Mouse (Mus musculus) C2C12 (cell line): Measurements from ENCODE around the gene Xpnpep2. TPM values are rescaled to one million over a fixed set of nuclear protein-coding genes. Genes with fewer than 3 reads are reported as not detected.

Experiments
- H3K27me3 ChIP-seq: one replicate; pipeline ENCODE4 v1.6.1; 2011; ENCODE audit not compliant: control insufficient read depth, insufficient read depth, insufficient read length
- H3K36me3 ChIP-seq: one replicate; pipeline ENCODE4 v1.6.1; 2011; ENCODE audit not compliant: control insufficient read depth, insufficient read depth
- H3K4me3 ChIP-seq: one replicate; pipeline ENCODE4 v1.5.1; 2011; ENCODE audit warnings: mild to moderate bottlenecking, control low read depth; ENCODE audit not compliant: poor library complexity, insufficient read depth, severe bottlenecking
- H3K79me2 ChIP-seq: one replicate; pipeline ENCODE4 v1.6.1; 2011; ENCODE audit not compliant: control insufficient read depth, insufficient read depth
- H3K79me3 ChIP-seq: one replicate; pipeline ENCODE4 v1.6.1; 2011; ENCODE audit warnings: low read depth, control low read depth
- H3ac ChIP-seq: one replicate; pipeline ENCODE3; 2011; ENCODE audit warnings: low read depth; ENCODE audit not compliant: control insufficient read depth, insufficient read length
- CEBPB ChIP-seq: IDR thresholded peaks from one replicate; pipeline ENCODE4 v1.6.1; 2011; ENCODE audit warnings: low read depth, mild to moderate bottlenecking, control low read depth, moderate library complexity
- CTCF ChIP-seq: IDR thresholded peaks from one replicate; pipeline ENCODE4 v1.5.1; 2011; ENCODE audit not compliant: control insufficient read depth, insufficient read depth, insufficient read length
- FOSL1 ChIP-seq: IDR thresholded peaks from one replicate; pipeline ENCODE4 v1.8.0; 2011; ENCODE audit warnings: mild to moderate bottlenecking, low read length; ENCODE audit not compliant: poor library complexity, insufficient read depth, severe bottlenecking
- MAX ChIP-seq: IDR thresholded peaks from one replicate; pipeline ENCODE4 v1.6.1; 2011; ENCODE audit warnings: mild to moderate bottlenecking, control low read depth
- MYOD1 ChIP-seq: IDR thresholded peaks from one replicate; pipeline ENCODE4 v1.6.1; 2011; ENCODE audit warnings: low read depth; ENCODE audit not compliant: control insufficient read depth, insufficient read length
- MYOG ChIP-seq: IDR thresholded peaks from one replicate; pipeline ENCODE4 v1.6.1; 2011; ENCODE audit not compliant: control insufficient read depth, insufficient read length; ENCODE audit errors: extremely low read depth
- USF1 ChIP-seq: IDR thresholded peaks from one replicate; pipeline ENCODE4 v1.6.1; 2011; ENCODE audit warnings: low read depth, mild to moderate bottlenecking, control low read depth, moderate library complexity
- polyA plus RNA-seq: library from polyadenylated mRNA; unstranded; fragments of >200 nt; fragmentation: generic; extraction: Trizol; gene quantifications from one replicate; pipeline ENCODE4 v1.2.1, GENCODE M21; 2012; ENCODE audit warnings: missing spikeins

Gene Xpnpep2
- polyA plus RNA-seq, 1 experiment: 0.11 TPM

DNA sequence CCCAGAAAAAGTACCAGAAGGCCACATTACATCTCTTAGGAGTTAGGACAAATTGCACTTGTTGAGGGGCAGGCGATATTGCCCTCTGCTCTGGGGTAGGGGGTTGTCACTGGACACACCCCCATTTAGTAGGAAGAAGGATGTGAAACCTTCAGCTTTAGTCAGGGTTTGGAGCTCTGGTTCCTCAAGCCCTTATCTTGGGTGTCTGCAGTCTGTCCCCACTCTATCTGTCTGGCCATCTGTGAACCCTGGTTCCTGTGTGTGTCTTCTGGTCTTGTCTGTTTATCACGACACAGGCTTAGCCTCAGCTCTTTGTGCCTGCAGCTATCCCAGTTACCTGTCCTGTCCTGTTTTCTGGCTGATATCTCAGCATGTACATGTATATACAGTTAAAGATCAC, 44.9 kb downstream of the Xpnpep2 start:
- TF ChIP-seq CEBPB (no peak), MYOG (no peak), CTCF (no peak), MYOD1 (no peak), FOSL1 (no peak), USF1 (no peak), MAX (no peak)
- no peaks in the 10 kb centered on the region for H3K36me3 ChIP-seq
- no peak overlapping the region for H3K4me3 ChIP-seq
- H3K79me2 ChIP-seq: no peaks in the 10 kb centered on the region
- H3ac ChIP-seq: no peak overlapping the region
- H3K79me3 ChIP-seq: no peaks in the 10 kb centered on the region
- H3K27me3 ChIP-seq: no peaks in the 10 kb centered on the region

DNA sequence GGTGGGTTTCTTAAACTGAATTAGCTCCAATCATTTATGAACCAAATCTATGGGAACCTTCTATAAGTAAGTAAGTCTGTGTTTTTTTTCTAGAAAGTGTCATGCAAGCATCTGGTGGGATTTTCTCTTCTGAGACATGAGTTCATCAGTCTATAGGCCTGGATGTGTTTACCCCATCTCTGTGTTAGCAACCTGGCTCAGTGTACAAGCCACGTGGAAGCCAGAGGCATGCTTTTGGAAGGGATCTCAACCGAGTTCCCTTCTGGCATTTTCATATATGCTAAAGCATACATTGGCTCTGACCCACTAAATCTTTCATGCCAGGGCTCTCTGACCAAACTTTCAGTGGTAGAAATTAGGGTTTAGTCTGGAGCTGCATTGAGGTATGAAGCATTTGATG, 45.4 kb downstream of the Xpnpep2 start:
- Histone ChIP-seq H3K79me3 (no peaks in the 10 kb centered on the region), H3K36me3 (no peaks in the 10 kb centered on the region), H3K79me2 (no peaks in the 10 kb centered on the region), H3K27me3 (no peaks in the 10 kb centered on the region), H3ac (no peak overlapping the region), H3K4me3 (no peak overlapping the region)
- TF ChIP-seq MYOD1: no peak
- TF ChIP-seq CTCF: no peak
- no peak for TF ChIP-seq USF1
- no peak for TF ChIP-seq FOSL1
- TF ChIP-seq MAX: no peak
- no peak for TF ChIP-seq MYOG
- TF ChIP-seq CEBPB: no peak

DNA sequence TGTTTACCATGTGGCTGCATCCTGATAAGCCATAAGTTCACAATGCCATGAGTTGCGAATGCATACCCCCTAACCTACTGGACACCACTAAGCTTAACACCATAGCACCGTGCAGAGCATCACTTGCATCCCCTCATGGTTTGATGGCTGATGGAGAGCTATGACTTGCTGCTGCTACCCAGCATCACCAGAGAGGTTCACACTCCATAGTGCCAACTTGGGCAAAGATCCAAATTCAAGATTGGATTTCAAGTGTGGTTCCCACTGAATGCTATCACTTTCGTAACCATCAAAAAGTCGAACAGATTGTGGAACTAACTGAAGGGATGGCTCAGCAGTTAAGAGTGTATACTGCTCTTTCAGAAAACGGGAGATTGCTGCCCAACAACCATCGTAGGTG, 47.0 kb downstream of the Xpnpep2 start:
- TF ChIP-seq USF1: no peak
- no peak for TF ChIP-seq MYOD1
- TF ChIP-seq CEBPB: no peak
- no peak for TF ChIP-seq MAX
- no peak for TF ChIP-seq CTCF
- TF ChIP-seq FOSL1: no peak
- TF ChIP-seq MYOG: no peak

DNA sequence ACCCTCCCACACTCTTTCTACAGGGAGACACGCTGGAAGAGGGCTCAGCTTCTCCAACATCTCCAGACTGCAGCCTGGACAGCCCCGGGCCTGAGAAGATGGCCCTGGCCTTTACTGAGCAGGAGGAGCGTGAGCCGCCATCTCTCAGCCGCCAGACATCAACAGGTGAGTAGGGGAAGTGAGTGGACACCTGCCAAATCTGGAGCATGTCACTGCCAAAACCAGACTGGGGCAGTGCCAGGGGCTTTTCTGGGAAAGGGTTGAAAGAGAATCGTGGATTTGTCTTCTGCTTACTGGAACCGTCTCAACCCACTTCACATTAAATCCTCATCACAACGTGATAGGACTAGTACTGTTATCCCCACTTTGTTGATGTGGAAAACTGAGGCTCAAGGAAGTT, 48.9 kb downstream of the Xpnpep2 start:
- Histone ChIP-seq H3K79me3 (no peaks in the 10 kb centered on the region), H3K4me3 (no peak overlapping the region), H3K36me3 (no peaks in the 10 kb centered on the region), H3K79me2 (no peaks in the 10 kb centered on the region), H3K27me3 (no peaks in the 10 kb centered on the region), H3ac (no peak overlapping the region)
- TF ChIP-seq MYOG (no peak), USF1 (no peak), CTCF (no peak), MYOD1 (no peak), CEBPB (no peak), MAX (no peak), FOSL1 (no peak)

More for the DNA sequence above, 47.0 kb downstream of the Xpnpep2 start:
- Histone ChIP-seq H3K36me3 (no peaks in the 10 kb centered on the region), H3K4me3 (no peak overlapping the region), H3K27me3 (no peaks in the 10 kb centered on the region), H3K79me2 (no peaks in the 10 kb centered on the region), H3ac (no peak overlapping the region), H3K79me3 (no peaks in the 10 kb centered on the region)

DNA sequence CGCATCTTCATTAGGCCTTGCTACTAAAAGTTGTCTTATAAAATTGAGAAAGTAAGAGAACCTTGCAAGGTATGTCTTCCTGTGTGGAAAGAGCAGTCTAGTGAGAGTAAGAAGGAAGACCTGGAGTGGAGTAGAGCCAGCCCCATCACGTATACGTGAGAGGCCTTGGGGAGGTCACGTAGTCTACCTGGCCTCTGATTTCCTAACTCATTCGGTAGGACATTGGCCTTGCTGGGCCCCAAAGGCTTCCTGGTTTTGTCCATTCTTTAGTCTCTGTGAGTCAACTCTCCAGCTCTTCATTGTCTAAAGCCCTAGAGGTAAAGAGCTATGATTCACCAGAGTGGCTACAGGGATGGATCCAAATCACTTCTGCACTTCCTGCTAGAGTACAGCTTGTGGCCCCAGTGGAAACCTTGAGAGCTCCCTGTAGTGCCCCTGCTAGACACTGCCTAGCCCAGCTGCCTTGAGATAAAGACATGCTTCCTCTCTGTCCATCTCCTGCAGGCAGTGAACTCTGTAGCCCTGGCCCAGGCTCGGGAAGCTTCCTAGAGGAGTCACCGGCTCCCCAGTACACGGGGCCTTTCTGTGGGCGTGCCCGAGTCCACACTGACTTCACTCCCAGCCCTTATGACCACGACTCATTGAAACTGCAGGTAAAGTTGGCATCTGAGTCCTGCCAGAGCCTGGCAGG, 49.8 kb downstream of the Xpnpep2 start:
- Histone ChIP-seq H3K79me2 (no peaks in the 10 kb centered on the region), H3K4me3 (no peak overlapping the region), H3ac (no peak overlapping the region), H3K79me3 (no peaks in the 10 kb centered on the region), H3K27me3 (no peaks in the 10 kb centered on the region), H3K36me3 (no peaks in the 10 kb centered on the region)
- no peak for TF ChIP-seq MYOG
- TF ChIP-seq CTCF: no peak
- TF ChIP-seq CEBPB: no peak
- no peak for TF ChIP-seq MYOD1
- no peak for TF ChIP-seq FOSL1
- no peak for TF ChIP-seq MAX
- no peak for TF ChIP-seq USF1

DNA sequence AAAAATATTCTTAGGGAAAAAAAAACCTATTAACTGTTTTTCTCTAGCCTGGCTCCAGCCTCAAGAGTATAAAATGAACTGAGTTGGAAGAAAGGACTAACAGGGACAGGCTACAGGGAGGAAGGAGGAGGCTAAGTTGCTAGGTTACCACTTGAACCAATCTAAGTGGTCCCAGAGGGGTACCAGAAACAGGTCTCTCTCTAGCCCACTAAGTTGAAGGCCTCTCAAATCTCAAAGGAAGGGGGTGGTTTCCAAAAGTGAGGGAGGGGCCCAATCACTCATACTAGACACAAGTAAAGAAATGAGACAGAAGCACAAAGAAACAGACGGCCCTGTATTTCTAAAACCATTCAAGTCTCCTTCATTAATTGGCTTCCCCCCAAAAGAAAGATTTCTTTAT, 61.4 kb downstream of the Xpnpep2 start:
- Histone ChIP-seq H3K79me2 (no peaks in the 10 kb centered on the region), H3K27me3 (no peaks in the 10 kb centered on the region), H3K36me3 (no peaks in the 10 kb centered on the region), H3ac (no peak overlapping the region), H3K79me3 (no peaks in the 10 kb centered on the region), H3K4me3 (no peak overlapping the region)
- no peak for TF ChIP-seq CTCF
- no peak for TF ChIP-seq MYOD1
- TF ChIP-seq MYOG: no peak
- no peak for TF ChIP-seq MAX
- TF ChIP-seq FOSL1: no peak
- no peak for TF ChIP-seq USF1
- TF ChIP-seq CEBPB: no peak

DNA sequence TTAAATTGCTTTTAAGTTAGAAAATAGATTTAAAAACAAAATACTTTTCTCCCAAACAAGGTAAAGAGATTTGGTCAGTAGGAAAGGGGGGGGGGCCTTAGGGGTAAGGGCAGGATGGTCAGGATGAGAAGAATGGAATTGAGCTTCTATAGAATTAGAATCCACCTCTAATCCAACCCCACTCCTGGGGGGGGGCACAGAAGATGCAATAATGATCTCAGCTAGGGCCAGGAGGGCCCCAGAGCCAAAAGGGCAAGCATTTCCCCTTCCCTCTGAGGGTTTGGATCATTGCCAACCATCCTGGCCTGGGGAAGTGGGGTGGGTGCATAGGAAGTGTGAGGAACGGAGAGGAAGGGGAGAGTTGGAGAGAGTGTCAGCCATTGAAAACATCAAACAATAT, 61.8 kb downstream of the Xpnpep2 start:
- no peak overlapping the region for H3ac ChIP-seq
- TF ChIP-seq FOSL1: no peak
- no peak for TF ChIP-seq CEBPB
- TF ChIP-seq MAX: no peak
- TF ChIP-seq MYOD1: no peak
- no peak for TF ChIP-seq USF1
- TF ChIP-seq CTCF: no peak
- no peak for TF ChIP-seq MYOG
- no peaks in the 10 kb centered on the region for H3K79me3 ChIP-seq
- no peaks in the 10 kb centered on the region for H3K79me2 ChIP-seq
- no peaks in the 10 kb centered on the region for H3K27me3 ChIP-seq
- H3K36me3 ChIP-seq: no peaks in the 10 kb centered on the region
- no peak overlapping the region for H3K4me3 ChIP-seq
